Mouse (Mus musculus) cortical plate, adult 2 months (tissue): ENCODE data around the gene Lrrc32.

Experiments
- CTCF ChIP-seq: fragments of 200-500 bp; IDR thresholded peaks from 2 replicates; pipeline ENCODE4 v1.5.1; 2011; ENCODE audit warnings: mild to moderate bottlenecking, control low read depth, low read length; ENCODE audit not compliant: insufficient read depth; ENCODE audit errors: extremely low read depth
- POLR2A ChIP-seq: fragments of 200-500 bp; IDR thresholded peaks from 2 replicates; pipeline ENCODE4 v1.6.1; 2011; ENCODE audit warnings: mild to moderate bottlenecking, low read length, control low read depth; ENCODE audit not compliant: insufficient read depth; ENCODE audit errors: extremely low read depth

- TF ChIP-seq CTCF (no peak), POLR2A (no peak)
Measured at GRCm38 (mm10) chr7:98534432-98534855, 45.4 kb downstream of the Lrrc32 start.
